Mouse (Mus musculus) thymus, postnatal 25 days (tissue): ENCODE results near the gene Gm20403.
"Not testable (repeated sequence)": the region's sequence is repeated elsewhere in the genome, so short reads cannot be mapped to it uniquely, and the experiment has no call there.

Source experiments
- DNase-seq: peaks from one replicate; pipeline ENCODE4 v3.0.0; 2022

Gm20403 gene

GRCm38 (mm10) chr12:54992814-54993213 lies 6.5 kb upstream of the Gm20403 start:
- DNase-seq: no peak

DNA sequence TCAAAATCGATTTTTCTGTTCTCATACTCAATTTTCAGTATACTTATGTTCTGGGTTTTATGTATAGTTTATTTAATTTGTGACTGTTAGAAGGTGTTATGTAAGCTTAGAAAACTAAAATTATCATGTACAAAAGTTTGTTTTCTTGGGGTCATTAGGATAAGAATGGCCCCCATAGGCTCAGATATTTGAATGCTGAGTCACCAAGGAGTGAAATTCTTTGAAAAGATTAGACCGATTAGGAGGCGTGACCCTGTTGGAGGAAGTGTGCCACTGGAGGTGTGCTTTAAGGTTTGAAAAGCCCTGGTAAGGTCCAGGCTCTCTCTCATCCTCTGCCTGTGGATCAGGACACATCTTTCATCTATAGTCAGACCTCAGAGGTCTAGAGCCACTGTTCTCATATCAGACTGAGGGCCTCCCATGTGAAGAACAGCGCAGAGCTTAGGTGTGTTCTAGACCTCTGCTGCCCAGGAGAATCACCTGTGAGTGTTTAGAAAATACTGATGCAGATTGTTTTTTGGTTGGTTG lies 2.1 kb upstream of the Gm20403 start:
- no peak for DNase-seq

- no peak for DNase-seq
Measured at GRCm38 (mm10) chr12:54987156-54987555, 827 bp upstream of the Gm20403 start.

DNA sequence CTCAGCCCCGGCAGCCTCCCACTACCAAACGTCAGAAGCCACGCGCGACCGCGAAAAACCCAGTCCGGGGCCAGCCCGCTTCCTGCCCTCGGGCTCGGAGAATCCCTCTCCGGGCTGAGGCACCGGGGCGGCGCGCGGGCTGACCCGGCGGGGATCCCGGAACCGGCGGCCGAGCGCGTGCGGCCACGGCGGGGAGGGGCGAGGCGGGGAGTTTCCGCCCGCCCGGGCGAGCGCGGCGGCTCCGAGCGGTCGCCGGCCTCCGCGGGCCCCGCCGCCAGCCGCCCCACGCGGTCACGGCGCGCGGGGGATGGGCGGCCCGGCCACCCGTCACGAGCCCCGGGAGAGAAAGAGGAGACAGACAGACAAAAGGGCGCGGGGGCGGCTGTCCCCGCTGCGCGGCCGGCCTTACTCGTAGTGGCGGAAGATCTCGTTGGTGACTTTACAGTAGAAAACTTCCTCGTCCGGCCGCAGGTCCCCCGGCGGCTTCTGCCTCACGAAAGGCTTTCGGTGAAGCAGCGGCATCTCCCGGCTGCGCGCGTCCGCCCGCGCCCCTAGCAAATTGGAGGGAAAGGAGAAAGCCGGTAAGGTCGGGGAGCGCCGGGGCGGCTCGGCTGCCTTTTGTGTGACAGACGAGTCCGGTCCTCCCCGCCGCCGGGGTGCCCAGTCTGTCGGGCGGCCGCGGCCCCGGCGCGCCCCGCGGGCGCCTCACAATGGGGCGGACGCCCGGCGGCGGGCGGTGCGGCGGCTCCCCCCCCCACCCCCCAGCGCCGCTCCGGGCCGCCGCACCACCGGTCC lies 875 bp downstream of the Gm20403 start:
- DNase-seq: peak; percentile 71

DNA sequence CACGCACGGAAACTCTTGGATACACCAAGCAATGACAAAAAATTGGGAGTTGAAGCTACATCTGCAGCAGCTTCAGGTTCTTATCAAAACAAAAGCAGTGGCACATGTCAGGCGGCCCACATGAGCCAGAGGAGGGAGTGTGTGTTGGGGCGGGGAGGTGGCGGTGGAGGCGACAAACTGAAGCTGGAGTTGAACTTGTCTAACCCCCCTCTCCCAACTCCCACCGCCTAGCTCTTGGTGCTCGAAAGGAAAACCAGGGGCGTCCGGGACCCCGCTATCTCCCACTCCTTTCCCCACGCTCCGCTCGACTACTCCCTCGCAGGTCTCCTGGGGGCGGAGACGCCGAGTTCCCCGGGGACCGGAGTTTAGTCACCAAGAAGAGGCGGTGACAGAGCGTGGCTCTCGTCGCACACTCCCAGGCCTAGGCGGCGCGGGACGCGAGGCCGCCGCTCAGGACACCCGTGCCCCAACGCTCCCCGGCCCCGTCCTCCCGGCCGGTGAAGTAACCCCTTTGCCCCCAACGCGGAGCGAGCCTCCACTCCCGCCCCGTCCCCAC lies 1.6 kb downstream of the Gm20403 start:
- peak; percentile 70 for DNase-seq

DNA sequence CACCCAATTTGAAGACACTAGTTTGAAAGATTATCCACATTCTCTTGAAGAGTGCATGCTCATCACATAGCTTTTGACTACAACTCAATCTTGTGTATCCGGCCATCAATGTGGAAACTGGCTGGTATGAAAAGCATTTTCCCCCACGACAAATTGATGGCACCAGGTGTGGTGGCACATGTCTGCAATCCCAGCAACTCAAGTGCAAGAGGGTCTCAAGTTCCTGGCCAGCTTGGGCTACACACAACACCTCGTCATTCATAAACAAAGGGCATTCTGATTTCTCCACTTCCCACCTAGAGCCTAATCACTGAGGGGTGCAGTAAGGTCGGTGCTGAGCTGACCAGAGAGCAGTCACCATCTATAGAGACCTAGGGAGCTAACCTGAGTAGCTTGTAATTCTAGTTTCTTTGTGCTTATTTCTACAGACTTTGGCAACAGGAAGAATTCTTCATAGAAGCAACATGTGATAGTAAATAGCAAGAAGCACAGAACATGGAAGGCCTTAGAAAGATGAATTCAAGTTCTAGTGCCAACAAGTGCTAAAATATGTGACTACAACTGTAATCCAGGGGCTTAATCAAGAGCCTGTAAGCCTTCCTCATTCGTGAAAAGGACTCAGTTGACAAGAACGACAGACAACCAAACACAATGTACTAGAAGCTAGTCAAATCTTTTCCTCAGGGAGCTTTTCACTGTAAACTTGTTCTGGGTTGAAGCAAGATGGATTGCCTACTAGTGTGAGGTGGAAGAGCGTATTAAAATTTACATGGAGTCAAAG lies 3.2 kb downstream of the Gm20403 start:
- DNase-seq: no peak

DNA sequence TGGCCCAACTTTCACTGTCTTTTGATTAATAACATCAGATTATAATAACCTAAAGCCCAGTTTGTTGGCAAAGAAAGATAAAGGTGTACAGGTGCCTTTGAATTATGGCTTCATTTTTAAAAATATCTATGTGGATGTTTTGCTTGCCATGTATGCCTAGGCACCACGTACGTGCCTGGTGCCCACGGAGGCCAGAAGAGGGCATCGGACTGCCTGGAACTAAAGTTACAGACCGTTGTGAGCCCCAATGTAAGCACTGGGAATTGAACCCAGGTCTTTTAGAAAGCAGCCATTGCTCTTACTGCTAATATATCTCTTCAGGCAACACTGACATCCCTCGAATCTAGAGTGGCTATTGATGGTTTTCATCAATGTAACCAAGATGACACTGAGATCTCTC lies 4.4 kb downstream of the Gm20403 start:
- no peak for DNase-seq

DNA sequence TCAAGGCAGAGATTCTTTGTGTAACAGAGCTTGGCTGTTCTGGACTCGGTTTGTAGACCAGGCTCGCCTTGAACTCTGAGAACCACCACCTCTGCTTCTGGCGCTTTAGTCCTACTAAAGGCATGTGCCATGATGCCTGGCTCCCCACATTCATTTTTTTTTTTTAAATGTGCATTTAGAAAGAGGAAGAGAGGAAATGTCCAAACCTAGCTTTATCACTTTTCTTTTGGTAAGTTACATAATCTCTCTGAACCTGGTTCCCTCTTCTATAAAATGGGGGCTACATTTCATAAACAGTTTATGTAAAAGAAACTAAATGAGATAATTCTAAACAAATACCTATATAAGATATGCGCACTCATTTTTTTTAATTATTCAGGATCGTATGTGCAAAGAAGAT lies 5.4 kb downstream of the Gm20403 start:
- no peak for DNase-seq

- no peak for DNase-seq
Measured at GRCm38 (mm10) chr12:54980532-54980931, 5.8 kb downstream of the Gm20403 start.

GRCm38 (mm10) chr12:54969033-54969432 lies 17.3 kb downstream of the Gm20403 start:
- no peak for DNase-seq

- no peak for DNase-seq
Measured at GRCm38 (mm10) chr12:54965532-54966160, 20.7 kb downstream of the Gm20403 start.

DNA sequence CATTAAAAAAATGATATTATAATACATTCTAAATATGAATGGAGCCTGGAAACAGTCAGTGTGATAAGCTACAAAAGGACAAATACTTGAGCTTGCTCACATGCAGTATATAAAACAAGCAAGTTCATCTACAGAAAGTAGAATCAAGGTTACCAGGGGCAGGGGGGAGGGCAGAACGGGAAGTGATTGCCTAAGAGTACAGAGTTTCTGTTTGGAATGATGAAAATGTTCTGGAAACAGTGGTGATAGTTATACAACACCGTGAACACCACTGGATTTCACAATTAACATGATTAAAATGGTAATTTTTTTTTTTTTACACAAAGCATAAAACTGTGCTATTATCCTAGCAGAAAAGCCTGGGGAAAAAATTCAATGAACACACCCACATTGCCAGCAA lies 26.8 kb downstream of the Gm20403 start:
- no peak for DNase-seq

- DNase-seq: no peak
Measured at GRCm38 (mm10) chr12:54956974-54957373, 29.4 kb downstream of the Gm20403 start.

- DNase-seq: no peak
Measured at GRCm38 (mm10) chr12:54956457-54956856, 29.9 kb downstream of the Gm20403 start.

- DNase-seq: no peak
Measured at GRCm38 (mm10) chr12:54946116-54946515, 40.2 kb downstream of the Gm20403 start.

GRCm38 (mm10) chr12:54942586-54943157 lies 43.7 kb downstream of the Gm20403 start:
- DNase-seq: not testable (repeated sequence)

DNA sequence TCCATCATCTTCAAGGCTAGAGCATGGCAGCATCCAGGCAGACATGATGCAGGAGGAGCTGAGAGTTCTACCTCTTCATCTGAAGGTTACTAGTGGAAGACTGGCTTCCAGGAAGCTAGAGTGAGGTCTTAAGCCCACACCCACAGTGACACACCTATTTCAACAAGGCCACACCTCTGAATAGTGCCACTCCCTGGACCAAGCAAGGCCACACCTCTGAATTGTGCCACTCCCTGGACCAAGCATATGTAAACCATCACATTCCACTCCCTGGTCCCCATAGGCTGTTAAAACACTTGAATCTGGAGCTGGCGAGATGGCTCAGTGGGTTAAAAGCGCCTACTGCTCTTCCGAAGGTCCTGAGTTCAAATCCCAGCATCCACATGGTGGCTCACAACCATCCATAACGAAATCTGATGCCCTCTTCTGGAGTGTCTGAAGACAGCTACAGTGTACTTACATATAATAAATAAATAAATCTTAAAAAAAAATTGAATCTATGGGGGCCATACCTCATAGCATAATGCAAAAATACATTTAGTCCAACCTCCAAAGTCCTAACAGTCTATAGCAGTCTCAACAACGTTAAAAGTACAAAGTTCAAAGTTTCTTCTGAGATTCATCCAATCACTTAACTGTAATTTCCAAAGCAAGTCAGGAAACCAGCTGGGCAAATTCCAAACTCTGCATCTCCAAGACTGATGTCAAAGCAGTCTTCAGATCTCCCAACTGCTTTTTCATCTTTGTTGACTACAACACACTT lies 48.6 kb downstream of the Gm20403 start:
- DNase-seq: not testable (repeated sequence)
